Mouse (Mus musculus): ENCODE data around the gene Chchd1.

DNA sequence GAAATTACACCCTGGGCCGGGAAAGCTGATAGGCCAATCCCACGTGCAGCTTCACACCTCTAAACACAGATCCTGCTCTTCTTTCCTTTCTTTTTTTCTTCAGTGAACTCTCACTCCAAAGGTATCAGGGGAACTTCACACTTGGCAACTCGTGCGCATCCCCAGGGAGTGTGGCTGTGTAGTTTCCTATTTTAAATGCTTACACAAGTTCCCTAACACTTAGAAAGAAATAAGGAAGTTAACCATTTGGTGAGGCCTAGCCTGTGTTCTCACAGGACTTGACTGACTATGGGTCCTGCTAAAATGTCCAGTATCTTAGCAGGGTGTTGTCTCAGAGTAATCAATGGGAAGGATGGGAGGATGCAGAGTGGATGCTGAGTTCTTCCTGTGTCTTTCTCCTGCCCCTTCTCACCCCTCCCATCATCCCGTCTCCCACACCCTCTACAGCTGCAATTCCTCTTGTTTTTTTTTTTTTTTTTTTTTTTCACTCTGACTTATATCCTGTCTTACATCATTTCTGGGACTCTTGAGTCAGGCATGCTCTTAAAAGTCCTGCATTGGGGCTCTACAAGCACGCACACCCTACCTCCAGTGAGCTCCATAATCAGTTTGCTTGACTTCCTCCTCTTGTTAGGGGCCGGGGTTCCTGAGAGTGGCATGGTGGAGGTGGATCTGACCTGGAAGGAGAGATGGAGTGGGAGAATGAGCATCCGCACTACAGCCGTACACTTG is 48.0 kb upstream of the Chchd1 start:
- no peak for TF ChIP-seq POLR2A (IDR thresholded peaks at IDR 0.05; ENCODE audit: insufficient read depth, low read length)
- TF ChIP-seq CTCF (IDR thresholded peaks at IDR 0.05; ENCODE audit: low read depth, low read length), result no peak

Data from ES-Bruce4 (cell line).